18 mouse cellular contexts compared by ENCODE assay signal in the genomic region with DNA sequence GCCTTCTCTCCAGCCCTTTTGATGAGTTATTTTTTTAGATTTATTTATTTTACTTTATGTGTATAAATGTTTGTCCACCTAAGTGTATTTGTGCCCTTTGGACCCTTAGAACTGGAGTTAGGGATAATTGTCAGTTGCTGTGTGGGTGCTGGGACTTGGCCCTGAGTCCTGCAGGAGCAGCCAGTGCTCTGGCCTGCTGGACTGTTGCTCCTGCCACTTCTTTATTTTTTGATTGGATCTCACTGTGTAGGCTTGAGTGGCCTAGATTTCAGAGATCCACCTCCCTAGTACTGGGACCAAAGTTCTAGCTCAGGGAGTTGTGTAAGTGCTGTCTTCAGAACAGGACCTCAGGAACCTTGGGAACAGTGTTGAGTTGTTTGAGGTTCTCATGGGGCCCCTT. TPM values are rescaled to one million over a fixed set of nuclear protein-coding genes. Genes with fewer than 3 reads are reported as not detected.
DNase-seq lines count a peak whose midpoint lies in the region; ATAC-seq and TF ChIP-seq lines count a peak whose summit lies in the region.
"Had no signal": no experiment of that assay in that cellular context is flagged by ENCODE, and none has a peak within 500 bp of the region (broad histone marks: within the 10 kb centered on the region; RNA-seq: fewer than 3 reads in every experiment).

No protein-coding gene starts in this region.

- H3K9me3 ChIP-seq in kidney, embryonic 15.5 days (replicated peaks): no peaks in the 10 kb centered on the region
- H3K9me3 ChIP-seq: embryonic facial prominence, embryonic 12.5 days; forebrain, embryonic 12.5 days; heart, embryonic 12.5 days; hindbrain, embryonic 10.5 days had no signal

- DNase-seq in kidney, adult 2 months: peak; percentile 90
- DNase-seq in layer of hippocampus, adult 2 months (ENCODE audit: low spot score in 2 of 2): no peak
- DNase-seq in layer of hippocampus, adult 18-20 months (ENCODE audit: low spot score in 2 of 2): no peak
- DNase-seq in cerebellum, postnatal 4 days (ENCODE audit: low spot score in 2 of 2): no peak
- DNase-seq: adrenal gland, adult 8-10 months; adrenal gland, postnatal 36 days; cerebellum, adult 11 months; cerebellum, adult 8-10 months; cerebellum, postnatal 14 days; gastrocnemius, postnatal 25 days had no signal

- no peak for ATAC-seq in kidney, embryonic 15.5 days (replicated peaks; ENCODE audit: low FRiP score)
- ATAC-seq: forebrain, embryonic 16.5 days had no signal

- no peaks in the 10 kb centered on the region for H3K36me3 ChIP-seq in kidney, adult 2 months (ENCODE audit: control insufficient read depth, insufficient read depth, low read length)
- H3K36me3 ChIP-seq in kidney, embryonic 15.5 days: peaks cover 15% of the 10 kb centered on the region; the same call in 1 of the 2 replicates

- no peak overlapping the region for H3K9ac ChIP-seq in kidney, embryonic 15.5 days
- H3K9ac ChIP-seq: embryonic facial prominence, embryonic 12.5 days; forebrain, embryonic 12.5 days; heart, embryonic 12.5 days; hindbrain, embryonic 14.5 days had no signal

- H3K4me3 ChIP-seq in kidney, adult 2 months (ENCODE audit: insufficient read depth, low read depth, low read length): no peak overlapping the region
- H3K4me3 ChIP-seq in kidney, embryonic 15.5 days (replicated peaks): no peak overlapping the region
- H3K4me3 ChIP-seq in layer of hippocampus, adult 2 months: no peak overlapping the region
- no peak overlapping the region for H3K4me3 ChIP-seq in brown adipose tissue, adult 24 weeks (ENCODE audit: insufficient read depth, low read depth, low read length)
- H3K4me3 ChIP-seq: embryonic facial prominence, embryonic 12.5 days; forebrain, embryonic 12.5 days; heart, embryonic 12.5 days; hindbrain, embryonic 10.5 days had no signal

- H3K27ac ChIP-seq in kidney, adult 2 months (ENCODE audit: insufficient read depth, low read depth, low read length): peak overlapping the region; percentile 72
- H3K27ac ChIP-seq in kidney, embryonic 15.5 days: no peak overlapping the region
- peak overlapping the region; percentile 15; the same call in 1 of the 2 replicates for H3K27ac ChIP-seq in layer of hippocampus, adult 2 months
- H3K27ac ChIP-seq in brown adipose tissue, adult 24 weeks (replicated peaks; ENCODE audit: low read depth, low read length): 0 out of 2 replicates have a peak overlapping the region, but pooled peaks have one; percentile 25
- H3K27ac ChIP-seq: embryonic facial prominence, embryonic 12.5 days; forebrain, embryonic 12.5 days; hindbrain, embryonic 10.5 days; hindbrain, embryonic 14.5 days had no signal

- TF ChIP-seq POLR2A in kidney, adult 2 months (IDR thresholded peaks at IDR 0.05; ENCODE audit: low read depth, low read length): no peak

- peaks cover 37% of the 10 kb centered on the region for H3K4me1 ChIP-seq in kidney, adult 2 months (ENCODE audit: control insufficient read depth, insufficient read depth, low read length)
- peaks cover 27% of the 10 kb centered on the region for H3K4me1 ChIP-seq in kidney, embryonic 15.5 days
- H3K4me1 ChIP-seq in brown adipose tissue, adult 24 weeks (ENCODE audit: control insufficient read depth, insufficient read depth, insufficient read length, low read length): peaks cover 4% of the 10 kb centered on the region; the same call in 1 of the 2 replicates

- H3K27me3 ChIP-seq in kidney, adult 2 months (replicated peaks; ENCODE audit: control insufficient read depth, insufficient read depth, low read length): no peaks in the 10 kb centered on the region
- H3K27me3 ChIP-seq in kidney, embryonic 15.5 days: no peaks in the 10 kb centered on the region
- H3K27me3 ChIP-seq: embryonic facial prominence, embryonic 12.5 days; forebrain, embryonic 12.5 days; heart, embryonic 12.5 days had no signal

- no peak overlapping the region for H3K4me2 ChIP-seq in kidney, embryonic 15.5 days
- H3K4me2 ChIP-seq: embryonic facial prominence, embryonic 12.5 days; forebrain, embryonic 12.5 days; heart, embryonic 12.5 days; hindbrain, embryonic 14.5 days had no signal

- TF ChIP-seq CTCF in kidney, adult 2 months (conservative IDR thresholded peaks at IDR 0.05; ENCODE audit: insufficient read depth, insufficient read length, low read depth, low read length): no peak
- no peak for TF ChIP-seq CTCF in layer of hippocampus, adult 2 months (conservative IDR thresholded peaks at IDR 0.05)

RNA-seq across cellular contexts. Expression of a gene that starts 51.6 kb away (rescaled TPM):
- polyA plus RNA-seq in kidney, adult 2 months (2012; rRNA removed): 9.7 and 11.5 TPM in 2 replicates
- polyA plus RNA-seq in kidney, embryonic 15.5 days (2015; fragmentation: Nextera tagmentation; extraction: Ambion mirVana): 10.0 and 10.5 TPM in 2 replicates
- total RNA-seq in layer of hippocampus, adult 2 months (2021): 10 to 100 TPM; 15.6 to 19.3 TPM
- total RNA-seq in layer of hippocampus, adult 18-20 months (2021): 10 to 100 TPM; 16.9 to 17.2 TPM
- polyA plus RNA-seq in brown adipose tissue, adult 24 weeks (2012; ENCODE audit: insufficient read depth, insufficient read length, missing spikeins): 6.8 and 9.7 TPM in 2 replicates
